Mouse (Mus musculus) intestine, postnatal 0 days (tissue): ENCODE measurements at regions not wholly inside any gene's neighbourhood (a gene's known extent, or its start where the extent isn't known, plus 50 kb on each side); places are given as distances from the start of the nearest gene placed in this dataset.

Experiments used
- ATAC-seq: fragments of 200-750 bp; cut with Nextera tagmentation; 2 replicates; pipeline ENCODE4 v1.8.0; 2017; ENCODE audit warnings: mild to moderate bottlenecking, moderate TSS enrichment, moderate library complexity
- H3K27ac ChIP-seq: fragments of 300-500 bp; sonication (generic); 2 replicates; pipeline ENCODE4 v1.5.1; 2014; ENCODE audit warnings: mild to moderate bottlenecking, low read depth, low read length, moderate library complexity
- H3K27me3 ChIP-seq: fragments of 300-500 bp; sonication (generic); replicated peaks from 2 replicates; pipeline ENCODE4 v1.6.1; 2014; ENCODE audit warnings: low read length, mixed read lengths; ENCODE audit not compliant: control insufficient read depth, insufficient read depth
- H3K36me3 ChIP-seq: fragments of 300-500 bp; sonication (generic); 2 replicates; pipeline ENCODE4 v1.6.1; 2014; ENCODE audit warnings: mild to moderate bottlenecking, moderate library complexity; ENCODE audit not compliant: control insufficient read depth, insufficient read depth
- H3K4me1 ChIP-seq: fragments of 300-500 bp; sonication (generic); replicated peaks from 2 replicates; pipeline ENCODE4 v1.6.1; 2014; ENCODE audit warnings: antibody characterized with exemption, low read length, mixed read lengths; ENCODE audit not compliant: control insufficient read depth, insufficient read depth
- H3K4me2 ChIP-seq: fragments of 300-500 bp; sonication (generic); replicated peaks from 2 replicates; pipeline ENCODE4 v1.6.1; 2014; ENCODE audit warnings: low read depth, mild to moderate bottlenecking, moderate library complexity
- H3K4me3 ChIP-seq: fragments of 300-500 bp; sonication (generic); 2 replicates; pipeline ENCODE4 v1.5.1; 2014; ENCODE audit warnings: low read depth, low read length
- H3K9ac ChIP-seq: fragments of 300-500 bp; sonication (generic); 2 replicates; pipeline ENCODE4 v1.6.1; 2014; ENCODE audit warnings: mild to moderate bottlenecking, low read depth, low read length
- H3K9me3 ChIP-seq: fragments of 300-500 bp; sonication (generic); 2 replicates; pipeline ENCODE4 v1.6.1; 2016; ENCODE audit warnings: mixed run types; ENCODE audit not compliant: control insufficient read depth
- CTCF ChIP-seq: sonication (generic); IDR thresholded peaks from 2 replicates; pipeline ENCODE4 v1.5.1; 2016; ENCODE audit warnings: low read depth, mild to moderate bottlenecking, control low read depth, antibody characterized with exemption, moderate library complexity
- WGBS: fragments of 180-500 bp; shearing (Covaris S2); extraction: QIAGEN DNeasy Blood & Tissue Kit; methylation state at CpG from one replicate; pipeline ENCODE4 v1.1.7; 2014; 5-methylcytosine and 5-hydroxymethylcytosine counted together

- 48% methylated on average over 11 of the region's 11 CpGs for WGBS
- peaks cover 7% of the 10 kb centered on the region; the same call in 1 of the 2 replicates for H3K4me1 ChIP-seq
- no peak for TF ChIP-seq CTCF
- H3K4me3 ChIP-seq: no peak overlapping the region
- ATAC-seq: no peak
- H3K27me3 ChIP-seq: no peaks in the 10 kb centered on the region
- H3K4me2 ChIP-seq: no peak overlapping the region
- H3K27ac ChIP-seq: no peak overlapping the region
- H3K9me3 ChIP-seq: no peaks in the 10 kb centered on the region
- no peak overlapping the region for H3K9ac ChIP-seq
- H3K36me3 ChIP-seq: no peaks in the 10 kb centered on the region
These were observed 83.8 kb downstream of the Pdcl3 start for GRCm38 (mm10) chr1:39069086-39069655.

GRCm38 (mm10) chr1:39069676-39070075, 84.3 kb downstream of the Pdcl3 start:
- 60% methylated on average over 7 of the region's 7 CpGs for WGBS
- H3K9ac ChIP-seq: no peak overlapping the region
- 0 out of 2 replicates have a peak, but pooled peaks have one; percentile 13 for ATAC-seq

GRCm38 (mm10) chr1:39075966-39076365, 90.6 kb downstream of the Pdcl3 start:
- Histone ChIP-seq H3K4me1 (no peaks in the 10 kb centered on the region), H3K4me2 (no peak overlapping the region), H3K4me3 (no peak overlapping the region), H3K27me3 (no peaks in the 10 kb centered on the region), H3K9me3 (no peaks in the 10 kb centered on the region), H3K27ac (no peak overlapping the region), H3K36me3 (no peaks in the 10 kb centered on the region), H3K9ac (no peak overlapping the region)
- no peak for TF ChIP-seq CTCF
- WGBS: 82% methylated on average over 5 of the region's 5 CpGs
- no peak for ATAC-seq

More at GRCm38 (mm10) chr1:39069676-39070075, 84.3 kb downstream of the Pdcl3 start:
- Histone ChIP-seq H3K36me3 (no peaks in the 10 kb centered on the region), H3K27me3 (no peaks in the 10 kb centered on the region), H3K4me2 (no peak overlapping the region), H3K27ac (no peak overlapping the region), H3K4me3 (no peak overlapping the region), H3K9me3 (no peaks in the 10 kb centered on the region), H3K4me1 (peaks cover 7% of the 10 kb centered on the region; the same call in 1 of the 2 replicates)
- no peak for TF ChIP-seq CTCF

- WGBS: 66% methylated on average over 4 of the region's 4 CpGs
- Histone ChIP-seq H3K36me3 (no peaks in the 10 kb centered on the region), H3K4me2 (no peak overlapping the region), H3K27me3 (no peaks in the 10 kb centered on the region), H3K9ac (no peak overlapping the region), H3K27ac (no peak overlapping the region), H3K4me3 (no peak overlapping the region), H3K4me1 (no peaks in the 10 kb centered on the region), H3K9me3 (no peaks in the 10 kb centered on the region)
- TF ChIP-seq CTCF: no peak
- no peak for ATAC-seq
These were observed 93.3 kb downstream of the Pdcl3 start for GRCm38 (mm10) chr1:39078584-39079315.

GRCm38 (mm10) chr1:39083911-39084826, 98.8 kb downstream of the Pdcl3 start:
- H3K4me3 ChIP-seq: no peak overlapping the region
- no peaks in the 10 kb centered on the region for H3K4me1 ChIP-seq
- H3K4me2 ChIP-seq: no peak overlapping the region
- no peak for TF ChIP-seq CTCF
- WGBS: 81% methylated on average over 7 of the region's 7 CpGs
- H3K36me3 ChIP-seq: no peaks in the 10 kb centered on the region
- H3K9ac ChIP-seq: no peak overlapping the region
- no peaks in the 10 kb centered on the region for H3K27me3 ChIP-seq
- H3K27ac ChIP-seq: no peak overlapping the region
- no peaks in the 10 kb centered on the region for H3K9me3 ChIP-seq
- ATAC-seq: no peak

- no peak overlapping the region for H3K4me3 ChIP-seq
- no peak overlapping the region for H3K27ac ChIP-seq
- H3K4me2 ChIP-seq: no peak overlapping the region
- H3K9ac ChIP-seq: no peak overlapping the region
- H3K27me3 ChIP-seq: no peaks in the 10 kb centered on the region
- H3K36me3 ChIP-seq: no peaks in the 10 kb centered on the region
- H3K4me1 ChIP-seq: 0 out of 2 replicates have a peak, but pooled peaks cover 3% of the 10 kb centered on the region
- no peaks in the 10 kb centered on the region for H3K9me3 ChIP-seq
- ATAC-seq: no peak
- no peak for TF ChIP-seq CTCF
- WGBS: 75% methylated on average over 11 of the region's 11 CpGs
These were observed 100.9 kb downstream of the Pdcl3 start for GRCm38 (mm10) chr1:39086273-39086672.
